Mouse (Mus musculus) midbrain, postnatal 0 days (tissue): ENCODE data around the gene Nodal. TPM values are rescaled to one million over a fixed set of nuclear protein-coding genes. Genes with fewer than 3 reads are reported as not detected.

ENCODE experiments used
- ATAC-seq: fragments of 200-750 bp; cut with Nextera tagmentation; 2 replicates; pipeline ENCODE4 v1.8.0; 2017; ENCODE audit warnings: moderate number of reproducible peaks, mild to moderate bottlenecking, moderate TSS enrichment, moderate library complexity; ENCODE audit not compliant: low FRiP score
- DNase-seq: peaks from one replicate; pipeline ENCODE4 v3.0.0-alpha.2; 2015; ENCODE audit warnings: low spot score
- H3K27ac ChIP-seq: fragments of 300-500 bp; sonication (generic); 2 replicates; pipeline ENCODE4 v1.5.1; 2014; ENCODE audit warnings: low read depth, mild to moderate bottlenecking, low read length, mixed read lengths
- H3K27me3 ChIP-seq: fragments of 300-500 bp; sonication (generic); 2 replicates; pipeline ENCODE4 v1.6.1; 2014; ENCODE audit warnings: low read length, control low read depth, mixed read lengths; ENCODE audit not compliant: insufficient read depth
- H3K36me3 ChIP-seq: fragments of 300-500 bp; sonication (generic); 2 replicates; pipeline ENCODE4 v1.6.1; 2014; ENCODE audit warnings: low read length, control low read depth, mixed read lengths; ENCODE audit not compliant: insufficient read depth
- H3K4me1 ChIP-seq: fragments of 300-500 bp; sonication (generic); 2 replicates; pipeline ENCODE4 v1.6.1; 2014; ENCODE audit warnings: mild to moderate bottlenecking, control low read depth, antibody characterized with exemption, low read length, mixed read lengths; ENCODE audit not compliant: insufficient read depth
- H3K4me2 ChIP-seq: fragments of 300-500 bp; sonication (generic); 2 replicates; pipeline ENCODE4 v1.6.1; 2014; ENCODE audit warnings: low read depth, mild to moderate bottlenecking, low read length, mixed read lengths; ENCODE audit not compliant: poor library complexity, severe bottlenecking
- H3K4me3 ChIP-seq: fragments of 300-500 bp; sonication (generic); 2 replicates; pipeline ENCODE4 v1.5.1; 2014; ENCODE audit warnings: low read depth, mild to moderate bottlenecking, low read length, moderate library complexity
- H3K9ac ChIP-seq: fragments of 300-500 bp; sonication (generic); replicated peaks from 2 replicates; pipeline ENCODE4 v1.6.1; 2014; ENCODE audit warnings: mild to moderate bottlenecking, low read length, moderate library complexity, mixed read lengths; ENCODE audit not compliant: poor library complexity, severe bottlenecking
- H3K9me3 ChIP-seq: fragments of 300-500 bp; sonication (generic); 2 replicates; pipeline ENCODE4 v1.6.1; 2016; ENCODE audit warnings: low read length, control low read depth
- CTCF ChIP-seq: IDR thresholded peaks from 2 replicates; pipeline ENCODE4 v1.5.1; 2016; ENCODE audit warnings: antibody characterized with exemption, mild to moderate bottlenecking
- WGBS: fragments of 180-500 bp; shearing (Covaris S2); extraction: QIAGEN DNeasy Blood & Tissue Kit; methylation state at CpG from one replicate; pipeline ENCODE4 v1.1.7; 2014; 5-methylcytosine and 5-hydroxymethylcytosine counted together
- polyA plus RNA-seq: library from polyadenylated mRNA; unstranded; fragments of >200 nt; fragmentation: Nextera tagmentation; extraction: Ambion mirVana; gene quantifications from 2 replicates; pipeline ENCODE4 v1.2.1, GENCODE M21; 2015
- total RNA-seq: library from RNA; depleted of rRNA; stranded (reverse); fragments of >200 nt; gene quantifications from 2 replicates; pipeline ENCODE4 v1.2.3, GENCODE M21; 2014

Gene Nodal
- total and polyA plus RNA-seq, 2 experiments from 2014 or later, result 0.37 to 0.38 TPM

GRCm38 (mm10) chr10:61374771-61375481 is 42.8 kb upstream of the Nodal start:
- no peaks in the 10 kb centered on the region for H3K36me3 ChIP-seq
- DNase-seq (no peak), ATAC-seq (no peak)
- no peak overlapping the region for H3K27ac ChIP-seq
- no peak overlapping the region for H3K9ac ChIP-seq
- H3K4me1 ChIP-seq, result peaks cover 8% of the 10 kb centered on the region; the same call in 1 of the 2 replicates
- no peaks in the 10 kb centered on the region for H3K9me3 ChIP-seq
- no peak for TF ChIP-seq CTCF
- WGBS, result 68% methylated on average over 6 of the region's 6 CpGs
- H3K27me3 ChIP-seq, result no peaks in the 10 kb centered on the region
- H3K4me3 ChIP-seq, result no peak overlapping the region
- no peak overlapping the region for H3K4me2 ChIP-seq

GRCm38 (mm10) chr10:61378050-61378449 is 39.7 kb upstream of the Nodal start:
- 93% methylated on average over 5 of the region's 5 CpGs for WGBS
- no peak overlapping the region for H3K9ac ChIP-seq

DNA sequence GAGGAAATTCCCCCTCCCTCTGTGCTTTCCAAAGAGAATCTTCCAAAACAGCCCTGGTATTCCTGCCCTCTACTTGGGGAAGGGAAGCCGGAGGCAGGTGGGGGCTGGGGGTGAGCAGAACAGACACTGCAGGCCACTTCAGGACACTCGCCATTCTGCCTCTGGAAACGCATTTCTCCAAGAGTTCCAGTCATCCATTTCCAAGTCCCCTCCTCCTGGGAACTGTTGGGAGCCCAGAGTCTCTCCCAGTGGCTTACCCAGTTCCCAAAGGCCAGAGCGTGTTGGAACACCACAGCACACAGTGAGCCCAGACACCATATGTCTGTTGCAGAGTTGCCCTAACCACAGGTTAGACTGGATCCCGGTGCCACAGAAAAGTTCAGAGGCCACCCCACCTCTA is 39.1 kb upstream of the Nodal start:
- Histone ChIP-seq H3K4me3 (no peak overlapping the region), H3K27ac (no peak overlapping the region), H3K9ac (no peak overlapping the region), H3K27me3 (no peaks in the 10 kb centered on the region), H3K36me3 (no peaks in the 10 kb centered on the region), H3K4me2 (no peak overlapping the region), H3K4me1 (peaks cover 5% of the 10 kb centered on the region), H3K9me3 (no peaks in the 10 kb centered on the region)
- no peak for TF ChIP-seq CTCF
- ATAC-seq (no peak), DNase-seq (no peak)
- 91% methylated on average over 5 of the region's 5 CpGs for WGBS

More at GRCm38 (mm10) chr10:61378050-61378449, 39.7 kb upstream of the Nodal start:
- Histone ChIP-seq H3K4me1 (peaks cover 5% of the 10 kb centered on the region), H3K27me3 (no peaks in the 10 kb centered on the region), H3K36me3 (no peaks in the 10 kb centered on the region), H3K4me2 (no peak overlapping the region), H3K9me3 (no peaks in the 10 kb centered on the region), H3K4me3 (no peak overlapping the region), H3K27ac (no peak overlapping the region)
- DNase-seq (no peak), ATAC-seq (no peak)
- no peak for TF ChIP-seq CTCF

GRCm38 (mm10) chr10:61379340-61380040 is 38.3 kb upstream of the Nodal start:
- H3K9ac ChIP-seq, result no peak overlapping the region
- WGBS, result 85% methylated on average over 13 of the region's 13 CpGs
- ATAC-seq (no peak), DNase-seq (no peak)
- H3K4me2 ChIP-seq, result 0 out of 2 replicates have a peak overlapping the region, but pooled peaks have one; percentile 91
- peaks cover 5% of the 10 kb centered on the region for H3K4me1 ChIP-seq
- no peaks in the 10 kb centered on the region for H3K9me3 ChIP-seq
- no peak for TF ChIP-seq CTCF
- H3K36me3 ChIP-seq, result no peaks in the 10 kb centered on the region
- no peak overlapping the region for H3K4me3 ChIP-seq
- H3K27ac ChIP-seq, result no peak overlapping the region
- no peaks in the 10 kb centered on the region for H3K27me3 ChIP-seq

GRCm38 (mm10) chr10:61380186-61380585 is 37.6 kb upstream of the Nodal start:
- no peak overlapping the region for H3K4me3 ChIP-seq
- WGBS, result 20% methylated on average over 9 of the region's 9 CpGs
- ATAC-seq (no peak), DNase-seq (peak; percentile 64)
- H3K4me1 ChIP-seq, result peaks cover 5% of the 10 kb centered on the region
- H3K36me3 ChIP-seq, result no peaks in the 10 kb centered on the region
- no peak for TF ChIP-seq CTCF
- H3K9me3 ChIP-seq, result no peaks in the 10 kb centered on the region
- H3K27me3 ChIP-seq, result no peaks in the 10 kb centered on the region
- H3K27ac ChIP-seq, result no peak overlapping the region; the same call in 1 of the 2 replicates
- H3K4me2 ChIP-seq, result peak overlapping the region; percentile 91; the same call in 1 of the 2 replicates
- H3K9ac ChIP-seq, result no peak overlapping the region

DNA sequence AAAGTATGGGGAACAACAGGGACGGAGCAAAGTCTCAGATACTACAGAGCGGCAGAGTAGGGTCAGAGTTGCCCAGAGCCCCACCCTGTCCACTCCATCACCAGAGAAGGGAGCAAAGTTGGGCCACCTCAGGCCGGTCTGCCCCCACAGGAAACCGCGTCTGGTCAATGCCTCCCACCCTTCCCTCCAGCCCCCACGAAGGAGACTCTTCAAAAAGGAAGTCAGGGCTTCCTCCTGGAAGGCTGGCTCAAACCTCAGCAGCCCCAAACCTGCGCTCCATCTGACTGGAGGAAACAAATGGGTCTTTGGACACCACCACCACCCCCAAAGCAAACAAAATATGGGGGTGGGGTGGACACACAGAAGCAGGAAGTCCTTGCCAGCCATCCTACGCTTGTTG is 35.9 kb upstream of the Nodal start:
- H3K9me3 ChIP-seq, result no peaks in the 10 kb centered on the region
- peak overlapping the region; percentile 91 for H3K4me2 ChIP-seq
- H3K9ac ChIP-seq, result peak overlapping the region; percentile 65; the same call in 1 of the 2 replicates
- DNase-seq (no peak), ATAC-seq (no peak)
- H3K27ac ChIP-seq, result no peak overlapping the region
- WGBS, result 29% methylated on average over 8 of the region's 8 CpGs
- H3K4me3 ChIP-seq, result peak overlapping the region; percentile 60
- no peaks in the 10 kb centered on the region for H3K27me3 ChIP-seq
- peaks cover 5% of the 10 kb centered on the region for H3K4me1 ChIP-seq
- TF ChIP-seq CTCF, result no peak
- H3K36me3 ChIP-seq, result no peaks in the 10 kb centered on the region
